Mouse (Mus musculus) layer of hippocampus, adult 11-12 months (tissue): ENCODE data around the gene Cwc27.

ENCODE experiments used
- DNase-seq: peaks from one replicate; pipeline ENCODE4 v3.0.0; 2022; ENCODE audit warnings: low spot score

The Cwc27 gene

GRCm38 (mm10) chr13:104610210-104611111 is 206.5 kb downstream of the Cwc27 start:
- peak; percentile 21 for DNase-seq

- no peak for DNase-seq
Measured at GRCm38 (mm10) chr13:104608516-104608915, 208.4 kb downstream of the Cwc27 start.

- DNase-seq = no peak
Measured at GRCm38 (mm10) chr13:104606786-104607580, 210.0 kb downstream of the Cwc27 start.

- no peak for DNase-seq
Measured at GRCm38 (mm10) chr13:104605111-104605510, 211.8 kb downstream of the Cwc27 start.

- no peak for DNase-seq
Measured at GRCm38 (mm10) chr13:104602197-104602596, 214.7 kb downstream of the Cwc27 start.

- DNase-seq = no peak
Measured at GRCm38 (mm10) chr13:104601783-104602182, 215.2 kb downstream of the Cwc27 start.

- no peak for DNase-seq
Measured at GRCm38 (mm10) chr13:104596199-104596598, 220.7 kb downstream of the Cwc27 start.

- DNase-seq = no peak
Measured at GRCm38 (mm10) chr13:104594820-104595351, 222.1 kb downstream of the Cwc27 start.

GRCm38 (mm10) chr13:104590931-104591330 is 226.0 kb downstream of the Cwc27 start:
- DNase-seq = no peak

- no peak for DNase-seq
Measured at GRCm38 (mm10) chr13:104590097-104590607, 226.8 kb downstream of the Cwc27 start.

- DNase-seq = no peak
Measured at GRCm38 (mm10) chr13:104588383-104588782, 228.6 kb downstream of the Cwc27 start.
